Mouse (Mus musculus) adrenal gland, adult 8-10 months (tissue): ENCODE measurements around the gene Olfr32. TPM values are rescaled to one million over a fixed set of nuclear protein-coding genes. Genes with fewer than 3 reads are reported as not detected.
"Not testable (repeated sequence)": the region's sequence is repeated elsewhere in the genome, so short reads cannot be mapped to it uniquely, and the experiment has no call there.

Source experiments
- DNase-seq: peaks from one replicate; pipeline ENCODE4 v3.0.0; 2022
- total RNA-seq, 4 experiments: library from RNA; stranded (reverse); gene quantifications; 2 replicates each; pipeline ENCODE4 v1.2.4; 2022

The Olfr32 gene
- not detected for total RNA-seq

DNA sequence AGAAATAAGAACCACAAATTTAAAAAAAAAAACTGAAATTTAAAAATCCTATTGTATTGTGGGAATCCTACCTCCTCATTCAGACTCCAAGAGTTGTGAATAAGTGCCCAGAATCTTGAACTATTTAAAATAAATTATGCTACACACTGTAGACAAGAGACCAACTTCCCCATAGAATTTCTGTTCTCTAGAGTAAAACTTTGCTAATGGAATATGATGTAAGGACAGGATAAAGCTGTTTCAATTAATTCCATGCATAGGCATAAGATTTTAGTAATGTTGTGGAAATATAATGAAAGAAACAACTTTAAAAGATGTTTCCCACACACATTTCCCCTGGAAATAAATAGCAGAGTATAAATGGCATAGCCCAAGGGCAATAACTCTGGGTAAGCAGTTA lies at the start of gene Olfr32:
TSS of gene Olfr32 (minus strand) at position 101 of the 400 bp plus-strand sequence.
- DNase-seq, result no peak

DNA sequence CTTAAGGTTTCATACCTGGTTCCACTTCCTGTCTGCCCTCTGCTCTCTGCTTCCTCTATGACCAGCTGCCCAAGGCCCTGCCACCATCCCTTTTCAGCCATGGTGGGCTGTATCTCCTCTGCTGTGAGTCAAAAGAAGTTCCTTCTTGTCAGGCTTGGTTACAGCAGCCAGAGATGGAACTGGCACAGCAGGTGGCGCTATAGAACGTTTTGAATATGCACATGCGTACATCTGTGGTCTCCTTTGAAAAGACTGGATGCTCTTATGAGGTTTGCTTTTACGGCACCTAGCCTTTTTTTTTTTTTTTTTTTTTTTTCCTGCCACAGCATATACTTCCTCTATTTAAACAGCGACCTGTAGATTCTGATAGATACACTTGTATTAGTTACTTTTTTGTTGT lies 45.0 kb upstream of the Olfr32 start:
- DNase-seq, result not testable (repeated sequence)

GRCm38 (mm10) chr2:90186082-90186481 lies 44.0 kb upstream of the Olfr32 start:
- not testable (repeated sequence) for DNase-seq

DNA sequence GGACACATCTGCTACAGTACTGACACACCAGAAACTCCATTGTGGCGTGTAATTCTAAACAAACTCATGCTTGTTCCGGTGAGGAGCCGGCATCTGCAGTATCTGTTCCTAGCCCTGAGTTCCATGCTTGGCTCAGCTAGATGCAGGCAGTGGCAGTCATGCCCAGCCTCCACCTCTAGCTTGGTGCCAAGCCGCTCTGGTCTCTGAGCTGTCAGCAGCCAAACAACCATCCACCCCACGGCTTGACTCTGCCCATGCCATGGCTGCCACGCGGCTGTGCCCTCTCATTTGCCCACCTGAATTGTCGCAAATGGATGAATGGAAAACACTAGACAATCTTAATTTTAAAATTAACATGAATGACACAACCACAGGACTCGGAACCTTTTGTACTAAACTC lies 11.8 kb upstream of the Olfr32 start:
- no peak for DNase-seq

DNA sequence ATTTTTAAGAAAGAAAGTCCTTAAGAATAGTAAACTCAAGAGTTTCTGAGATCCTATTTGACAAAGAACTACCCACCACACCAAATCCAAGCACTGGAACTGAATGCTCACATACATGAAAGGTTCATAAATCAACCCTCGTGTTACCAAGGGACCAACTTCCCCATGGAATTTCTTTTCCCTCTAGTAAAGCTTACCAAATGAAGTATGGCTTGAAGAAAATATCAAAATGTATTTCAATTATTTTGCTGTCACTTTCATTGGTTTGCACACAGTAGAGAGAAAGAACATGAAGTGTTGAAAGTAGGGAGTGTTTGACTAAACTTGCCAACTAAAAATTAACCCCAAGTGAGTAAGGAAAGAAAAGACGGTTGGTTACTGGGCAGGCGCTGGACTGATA lies 10.9 kb upstream of the Olfr32 start, which contains the start of gene Olfr1270:
TSS of gene Olfr1270 (minus strand) at position 101 of the 400 bp plus-strand sequence.
- no peak for DNase-seq

DNA sequence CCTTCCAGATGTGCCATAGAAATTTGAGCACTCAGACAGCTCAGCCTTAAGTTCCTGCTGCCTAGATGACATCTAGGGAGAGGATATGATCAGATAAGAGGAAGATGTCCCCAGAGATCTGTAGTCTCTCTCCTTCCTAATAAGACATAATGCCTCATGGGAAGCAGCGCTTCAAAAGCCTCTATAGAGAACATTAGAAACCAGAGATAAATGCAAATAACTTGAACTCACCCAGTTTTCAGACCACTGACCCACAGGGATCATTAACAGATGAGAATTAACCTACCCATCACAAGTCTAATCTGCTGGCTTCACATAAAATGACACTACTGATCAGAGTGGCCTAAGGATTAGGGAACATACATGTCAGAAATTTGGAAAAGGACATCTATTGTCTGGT lies 20.8 kb downstream of the Olfr32 start, which contains the start of gene Olfr1269:
TSS of gene Olfr1269 (minus strand) at position 101 of the 400 bp plus-strand sequence.
- DNase-seq, result no peak

Other genes with a start within 250 kb of the Olfr32 start
- not detected for gene Olfr1258, start 215.0 kb downstream of the Olfr32 start, total RNA-seq
- gene Olfr1259, start 193.6 kb downstream of the Olfr32 start, total RNA-seq, result not detected
- not detected for gene Olfr1260, start 168.0 kb downstream of the Olfr32 start, total RNA-seq
- not detected for gene Olfr1261, start 151.1 kb downstream of the Olfr32 start, total RNA-seq
- not detected for gene Olfr1262, start 142.2 kb downstream of the Olfr32 start, total RNA-seq
- gene Olfr1263, start 130.2 kb downstream of the Olfr32 start, total RNA-seq, result not detected
- gene Olfr1264, start 116.7 kb downstream of the Olfr32 start, total RNA-seq, result not detected
- gene Olfr1265, start 107.0 kb downstream of the Olfr32 start, total RNA-seq, result not detected
- gene Olfr140, start 78.7 kb downstream of the Olfr32 start, total RNA-seq, result not detected
- gene Olfr1269, start 20.9 kb downstream of the Olfr32 start, total RNA-seq, result not detected
- not detected for gene Olfr1270, start 10.8 kb upstream of the Olfr32 start, total RNA-seq
- under 1 TPM in 1 of 4 experiments, not detected in 3; 0.11 TPM for gene Olfr1506, start 82.2 kb upstream of the Olfr32 start, total RNA-seq
- not detected for gene Olfr142, start 115.3 kb upstream of the Olfr32 start, total RNA-seq
- gene Olfr1271, start 128.7 kb upstream of the Olfr32 start, total RNA-seq, result not detected
- not detected for gene Olfr1272, start 150.5 kb upstream of the Olfr32 start, total RNA-seq
- gene Gm13769, start 179.9 kb upstream of the Olfr32 start, total RNA-seq, result under 1 TPM in 1 of 4 experiments, not detected in 3; 0.15 TPM